Mouse (Mus musculus) CH12.LX (cell line): ENCODE results near the gene Mrgprb4. TPM values are rescaled to one million over a fixed set of nuclear protein-coding genes. Genes with fewer than 3 reads are reported as not detected.

Experiments
- DNase-seq: peaks from one replicate; pipeline ENCODE4 v3.0.0-alpha.2; 2013; ENCODE audit errors: extremely low read depth
- H3K27ac ChIP-seq: 2 replicates; pipeline ENCODE4 v1.5.1; 2012; ENCODE audit warnings: low read depth, mild to moderate bottlenecking, control low read depth, moderate library complexity; ENCODE audit not compliant: insufficient read depth
- H3K27me3 ChIP-seq: replicated peaks from 2 replicates; pipeline ENCODE3; 2012; ENCODE audit warnings: inconsistent platforms
- H3K36me3 ChIP-seq, 2 experiments: replicated peaks in 1 of 2; 2 replicates each; pipeline versions ENCODE3 to v1.6.1; 2012; ENCODE audit warnings: inconsistent platforms in 1 of 2, low read length in 1 of 2, mild to moderate bottlenecking in 1 of 2, mixed read lengths in 1 of 2, moderate library complexity in 1 of 2; ENCODE audit not compliant: control insufficient read depth in 1 of 2, insufficient read depth in 1 of 2
- H3K4me1 ChIP-seq, 2 experiments: 2 replicates each; pipeline ENCODE4 v1.6.1; 2012; ENCODE audit warnings: inconsistent platforms in 1 of 2, moderate library complexity in 1 of 2; ENCODE audit not compliant: insufficient read depth in 2 of 2, control insufficient read depth in 1 of 2
- H3K4me2 ChIP-seq: 2 replicates; pipeline ENCODE4 v1.6.1; 2012; ENCODE audit warnings: low read depth, mild to moderate bottlenecking, control low read depth; ENCODE audit not compliant: poor library complexity, insufficient read depth, severe bottlenecking
- H3K4me3 ChIP-seq, 3 experiments: fragments of 150-350 bp in 1 of 3; sonication (generic) in 1 of 3; replicated peaks in 1 of 3; 2 replicates each; pipeline versions ENCODE3 to v1.5.1; 2011 to 2012; ENCODE audit warnings: low read depth in 2 of 3, low read length in 2 of 3, mild to moderate bottlenecking in 2 of 3, moderate library complexity in 2 of 3, control low read depth in 1 of 3, improper control_type of control experiment in 1 of 3, inconsistent platforms in 1 of 3, mixed read lengths in 1 of 3; ENCODE audit not compliant: poor library complexity in 1 of 3
- H3K79me2 ChIP-seq: replicated peaks from 2 replicates; pipeline ENCODE4 v1.6.1; 2012; ENCODE audit warnings: mild to moderate bottlenecking, moderate library complexity; ENCODE audit not compliant: control insufficient read depth, poor library complexity, insufficient read depth, severe bottlenecking; ENCODE audit errors: extremely low read depth
- H3K9ac ChIP-seq: 2 replicates; pipeline ENCODE4 v1.6.1; 2012; ENCODE audit warnings: low read depth, mild to moderate bottlenecking, control low read depth, moderate library complexity; ENCODE audit not compliant: insufficient read depth
- H3K9me3 ChIP-seq: replicated peaks from 2 replicates; pipeline ENCODE3; 2012; ENCODE audit warnings: low read length, inconsistent platforms, mixed read lengths
- E2F4 ChIP-seq: IDR thresholded peaks from 2 replicates; pipeline ENCODE4 v1.6.1; 2011; ENCODE audit warnings: low read depth, low read length, improper control_type of control experiment; ENCODE audit not compliant: insufficient replicate concordance
- ELF1 ChIP-seq: IDR thresholded peaks from 2 replicates; pipeline ENCODE4 v1.6.1; 2014; ENCODE audit warnings: low read depth, mild to moderate bottlenecking, inconsistent platforms, low read length, improper control_type of control experiment
- EP300 ChIP-seq: IDR thresholded peaks from 2 replicates; pipeline ENCODE4 v1.6.1; 2011; ENCODE audit warnings: low read length, improper control_type of control experiment
- ETS1 ChIP-seq: conservative IDR thresholded peaks from 2 replicates; pipeline ENCODE4 v1.6.1; 2012; ENCODE audit warnings: low read depth, mild to moderate bottlenecking, inconsistent platforms, low read length, improper control_type of control experiment, moderate library complexity
- HCFC1 ChIP-seq: IDR thresholded peaks from 2 replicates; pipeline ENCODE4 v1.6.1; 2012; ENCODE audit warnings: low read depth, mild to moderate bottlenecking, inconsistent platforms, low read length, improper control_type of control experiment
- IRF4 ChIP-seq: IDR thresholded peaks from 2 replicates; pipeline ENCODE4 v1.6.1; 2014; ENCODE audit warnings: low read depth, mild to moderate bottlenecking, inconsistent platforms, low read length, improper control_type of control experiment
- JUN ChIP-seq: IDR thresholded peaks from 2 replicates; pipeline ENCODE4 v1.6.1; 2011; ENCODE audit warnings: low read depth, mild to moderate bottlenecking, low read length, improper control_type of control experiment, moderate library complexity; ENCODE audit not compliant: insufficient read depth
- KAT2A ChIP-seq: IDR thresholded peaks from 2 replicates; pipeline ENCODE4 v1.6.1; 2012; ENCODE audit warnings: low read length, improper control_type of control experiment, inconsistent platforms; ENCODE audit not compliant: insufficient replicate concordance
- MAFK ChIP-seq: IDR thresholded peaks from 2 replicates; pipeline ENCODE4 v1.6.1; 2011; ENCODE audit warnings: low read length, improper control_type of control experiment; ENCODE audit not compliant: insufficient replicate concordance
- MAX ChIP-seq: IDR thresholded peaks from 2 replicates; pipeline ENCODE4 v1.6.1; 2011; ENCODE audit warnings: low read length, improper control_type of control experiment
- MAZ ChIP-seq: IDR thresholded peaks from 2 replicates; pipeline ENCODE4 v1.6.1; 2012; ENCODE audit warnings: low read depth, mild to moderate bottlenecking, inconsistent platforms, low read length, improper control_type of control experiment, moderate library complexity
- MEF2A ChIP-seq: IDR thresholded peaks from 2 replicates; pipeline ENCODE4 v1.6.1; 2014; ENCODE audit warnings: low read depth, mild to moderate bottlenecking, inconsistent platforms, low read length, improper control_type of control experiment, borderline replicate concordance
- MXI1 ChIP-seq: IDR thresholded peaks from 2 replicates; pipeline ENCODE4 v1.6.1; 2011; ENCODE audit warnings: mild to moderate bottlenecking, low read depth, low read length, improper control_type of control experiment
- NELFE ChIP-seq: IDR thresholded peaks from 2 replicates; pipeline ENCODE4 v1.6.1; 2011; ENCODE audit warnings: low read depth, low read length, improper control_type of control experiment
- PAX5 ChIP-seq: IDR thresholded peaks from 2 replicates; pipeline ENCODE4 v1.6.1; 2012; ENCODE audit warnings: low read length, inconsistent platforms, mixed read lengths
- RAD21 ChIP-seq: IDR thresholded peaks from 2 replicates; pipeline ENCODE4 v1.6.1; 2011; ENCODE audit warnings: low read depth, mild to moderate bottlenecking, low read length, improper control_type of control experiment, moderate library complexity
- RCOR1 ChIP-seq: conservative IDR thresholded peaks from 2 replicates; pipeline ENCODE4 v1.6.1; 2012; ENCODE audit warnings: low read depth, mild to moderate bottlenecking, inconsistent platforms, low read length, improper control_type of control experiment
- SIN3A ChIP-seq: IDR thresholded peaks from 2 replicates; pipeline ENCODE4 v1.6.1; 2012; ENCODE audit warnings: low read length, improper control_type of control experiment, inconsistent platforms
- SMC3 ChIP-seq: IDR thresholded peaks from 2 replicates; pipeline ENCODE4 v1.6.1; 2011; ENCODE audit warnings: low read depth, low read length, improper control_type of control experiment
- USF1 ChIP-seq: IDR thresholded peaks from 2 replicates; pipeline ENCODE4 v1.6.1; 2014; ENCODE audit warnings: low read depth, mild to moderate bottlenecking, inconsistent platforms, low read length, improper control_type of control experiment
- USF2 ChIP-seq: conservative IDR thresholded peaks from 2 replicates; pipeline ENCODE4 v1.6.1; 2011; ENCODE audit warnings: low read depth, low read length, improper control_type of control experiment
- ZKSCAN1 ChIP-seq: IDR thresholded peaks from 2 replicates; pipeline ENCODE4 v1.6.1; 2012; ENCODE audit warnings: low read depth, inconsistent platforms, low read length, improper control_type of control experiment, borderline replicate concordance
- ZMIZ1 ChIP-seq: IDR thresholded peaks from 2 replicates; pipeline ENCODE4 v1.6.1; 2012; ENCODE audit warnings: low read depth, mild to moderate bottlenecking, inconsistent platforms, low read length, improper control_type of control experiment
- ZNF384 ChIP-seq: IDR thresholded peaks from 2 replicates; pipeline ENCODE4 v1.6.1; 2012; ENCODE audit warnings: low read depth, low read length, improper control_type of control experiment, inconsistent platforms
- dilution Hi-C: fragments of 300-500 bp; cut with MboI; formaldehyde crosslinking; loops from 2 replicates; pipeline ENCODE4 v1.14.3; 2020; ENCODE audit warnings: low sequenced_read_pairs; ENCODE audit not compliant: extremely low pct_unique_long_range_greater_than_20kb, extremely low pct_ligation_motif_present
- in situ Hi-C: fragments of 300-500 bp; cut with MboI; formaldehyde crosslinking; loops from 3 replicates; pipeline ENCODE4 v1.14.3; 2019; ENCODE audit warnings: low sequenced_read_pairs, low pct_ligation_motif_present, low pct_unique_long_range_greater_than_20kb, mixed read lengths
- polyA plus RNA-seq: library from polyadenylated mRNA; unstranded; fragments of >175 nt; gene quantifications from 2 replicates; pipeline ENCODE4 v1.2.1, GENCODE M21; 2012; ENCODE audit warnings: low read depth; ENCODE audit not compliant: insufficient read length
- total RNA-seq, 2 experiments: library from RNA; depleted of rRNA; stranded (reverse); fragments of 300-350 nt in 1 of 2; fragments of >200 nt in 1 of 2; gene quantifications; 2 replicates each; pipeline ENCODE4 v1.2.3; 2012 to 2014

The Mrgprb4 gene
- total RNA-seq (2012; rRNA removed): not detected in 2 replicates
- total RNA-seq (2014; rRNA removed): not detected in 2 replicates
- polyA plus RNA-seq: not detected in 2 replicates

GRCm38 (mm10) chr7:48199188-48199587 lies at the start of gene Mrgprb4:
Gene Mrgprb4, minus strand, starts transcription at chr7:48199288.
- Histone ChIP-seq H3K36me3 (no peaks in the 10 kb centered on the region), H3K4me3 (no peak within 1 kb of the TSS), H3K27ac (no peak within 1 kb of the TSS), H3K27me3 (no peaks in the 10 kb centered on the region), H3K4me1 (no peaks in the 10 kb centered on the region), H3K79me2 (no peaks in the 10 kb centered on the region), H3K4me2 (no peak within 1 kb of the TSS), H3K9ac (no peak within 1 kb of the TSS), H3K9me3 (no peaks in the 10 kb centered on the region)
- in situ Hi-C loops (no loop called here), dilution Hi-C loops (no loop called here)
- no peak for TF ChIP-seq E2F4
- no peak for TF ChIP-seq ETS1
- TF ChIP-seq KAT2A: no peak
- TF ChIP-seq ELF1: no peak
- TF ChIP-seq HCFC1: no peak
- TF ChIP-seq USF2: no peak
- no peak for TF ChIP-seq MAX
- TF ChIP-seq ZMIZ1: no peak
- no peak for TF ChIP-seq MEF2A
- TF ChIP-seq ZKSCAN1: no peak
- no peak for TF ChIP-seq USF1
- TF ChIP-seq EP300: no peak
- no peak for TF ChIP-seq JUN
- TF ChIP-seq MAFK: no peak
- no peak for TF ChIP-seq RAD21
- TF ChIP-seq ZNF384: no peak
- no peak for DNase-seq

- H3K9me3 ChIP-seq: peaks cover 3% of the 10 kb centered on the region
- no peak overlapping the region for H3K9ac ChIP-seq
- no peak overlapping the region for H3K4me3 ChIP-seq
- H3K27ac ChIP-seq: no peak overlapping the region
- H3K4me2 ChIP-seq: no peak overlapping the region
- no peaks in the 10 kb centered on the region for H3K36me3 ChIP-seq
- DNase-seq: no peak
- in situ Hi-C loops: no loop called here
- no peak for TF ChIP-seq RCOR1
- no peak for TF ChIP-seq ZNF384
- TF ChIP-seq NELFE: no peak
- no peak for TF ChIP-seq MAZ
- no peak for TF ChIP-seq SIN3A
- no peak for TF ChIP-seq KAT2A
- TF ChIP-seq ETS1: no peak
- no peak for TF ChIP-seq MXI1
- TF ChIP-seq USF1: no peak
- no peak for TF ChIP-seq IRF4
- no peak for TF ChIP-seq USF2
- no peak for TF ChIP-seq MAFK
- TF ChIP-seq SMC3: no peak
- TF ChIP-seq PAX5: no peak
- no peak for TF ChIP-seq ZMIZ1
- no peak for TF ChIP-seq MAX
- TF ChIP-seq EP300: no peak
- TF ChIP-seq ZKSCAN1: no peak
- no peaks in the 10 kb centered on the region for H3K27me3 ChIP-seq
- dilution Hi-C loops: no loop called here
- no peaks in the 10 kb centered on the region for H3K79me2 ChIP-seq
- H3K4me1 ChIP-seq: no peaks in the 10 kb centered on the region
These were observed 27.0 kb upstream of the Mrgprb4 start for GRCm38 (mm10) chr7:48226114-48226513.
